Mouse (Mus musculus): ENCODE measurements around the gene Smchd1. TPM values are rescaled to one million over a fixed set of nuclear protein-coding genes. Genes with fewer than 3 reads are reported as not detected.

The Smchd1 gene
- total and polyA plus RNA-seq, 2 experiments from 2014 or later, result 33.9 to 42.2 TPM

- H3K4me2 ChIP-seq (ENCODE audit: low read depth, low read length), result no peak overlapping the region
- no peaks in the 10 kb centered on the region for H3K9me3 ChIP-seq (ENCODE audit: low read length)
- no peaks in the 10 kb centered on the region for H3K4me1 ChIP-seq (ENCODE audit: insufficient read depth, low read length)
- no peak overlapping the region for H3K4me3 ChIP-seq (ENCODE audit: low read length)
- TF ChIP-seq CTCF (IDR thresholded peaks at IDR 0.05; ENCODE audit: low read depth), result no peak
- no peaks in the 10 kb centered on the region for H3K27me3 ChIP-seq (ENCODE audit: insufficient read depth, low read length)
- H3K9ac ChIP-seq (replicated peaks; ENCODE audit: low read length), result no peak overlapping the region
- no peak for DNase-seq (ENCODE audit: low spot score)
- WGBS, result 76% methylated on average over 9 of the region's 9 CpGs
- no peaks in the 10 kb centered on the region for H3K36me3 ChIP-seq (ENCODE audit: insufficient read depth, low read length)
- no peak for ATAC-seq
- no peak overlapping the region for H3K27ac ChIP-seq
Observed at GRCm38 (mm10) chr17:71489703-71490461, 14.7 kb upstream of the Smchd1 start.

GRCm38 (mm10) chr17:71486231-71486851 lies 11.2 kb upstream of the Smchd1 start:
- no peak for TF ChIP-seq CTCF (IDR thresholded peaks at IDR 0.05; ENCODE audit: low read depth)
- no peaks in the 10 kb centered on the region for H3K9me3 ChIP-seq (ENCODE audit: low read length)
- peak overlapping the region; percentile 22; the same call in 1 of the 2 replicates for H3K27ac ChIP-seq
- no peak overlapping the region for H3K9ac ChIP-seq (replicated peaks; ENCODE audit: low read length)
- WGBS, result 47% methylated on average over 8 of the region's 8 CpGs
- 0 out of 2 replicates have a peak overlapping the region, but pooled peaks have one; percentile 31 for H3K4me2 ChIP-seq (ENCODE audit: low read depth, low read length)
- no peak overlapping the region for H3K4me3 ChIP-seq (ENCODE audit: low read length)
- DNase-seq (ENCODE audit: low spot score) (no peak), ATAC-seq (no peak)
- H3K4me1 ChIP-seq (ENCODE audit: insufficient read depth, low read length), result no peaks in the 10 kb centered on the region
- no peaks in the 10 kb centered on the region for H3K27me3 ChIP-seq (ENCODE audit: insufficient read depth, low read length)
- H3K36me3 ChIP-seq (ENCODE audit: insufficient read depth, low read length), result no peaks in the 10 kb centered on the region

GRCm38 (mm10) chr17:71485791-71486230 lies 10.7 kb upstream of the Smchd1 start:
- H3K27me3 ChIP-seq (ENCODE audit: insufficient read depth, low read length), result no peaks in the 10 kb centered on the region
- no peak for TF ChIP-seq CTCF (IDR thresholded peaks at IDR 0.05; ENCODE audit: low read depth)

GRCm38 (mm10) chr17:71484711-71485110 lies 9.6 kb upstream of the Smchd1 start:
- 94% methylated on average over 5 of the region's 5 CpGs for WGBS
- ATAC-seq (no peak), DNase-seq (ENCODE audit: low spot score) (no peak)
- no peak overlapping the region for H3K9ac ChIP-seq (replicated peaks; ENCODE audit: low read length)
- no peak overlapping the region for H3K27ac ChIP-seq
- H3K27me3 ChIP-seq (ENCODE audit: insufficient read depth, low read length), result no peaks in the 10 kb centered on the region
- H3K36me3 ChIP-seq (ENCODE audit: insufficient read depth, low read length), result no peaks in the 10 kb centered on the region
- H3K4me2 ChIP-seq (ENCODE audit: low read depth, low read length), result no peak overlapping the region
- TF ChIP-seq CTCF (IDR thresholded peaks at IDR 0.05; ENCODE audit: low read depth), result no peak
- H3K4me1 ChIP-seq (ENCODE audit: insufficient read depth, low read length), result no peaks in the 10 kb centered on the region
- no peaks in the 10 kb centered on the region for H3K9me3 ChIP-seq (ENCODE audit: low read length)
- H3K4me3 ChIP-seq (ENCODE audit: low read length), result no peak overlapping the region

More at GRCm38 (mm10) chr17:71485791-71486230, 10.7 kb upstream of the Smchd1 start:
- DNase-seq (ENCODE audit: low spot score), result no peak
- Histone ChIP-seq H3K4me1 (ENCODE audit: insufficient read depth, low read length) (no peaks in the 10 kb centered on the region), H3K36me3 (ENCODE audit: insufficient read depth, low read length) (no peaks in the 10 kb centered on the region), H3K9ac (replicated peaks; ENCODE audit: low read length) (no peak overlapping the region), H3K4me3 (ENCODE audit: low read length) (no peak overlapping the region), H3K4me2 (ENCODE audit: low read depth, low read length) (peak overlapping the region; percentile 31; the same call in 1 of the 2 replicates), H3K27ac (peak overlapping the region; percentile 22; the same call in 1 of the 2 replicates), H3K9me3 (ENCODE audit: low read length) (no peaks in the 10 kb centered on the region)
- ATAC-seq, result no peak
- WGBS, result 53% methylated on average over 12 of the region's 12 CpGs

GRCm38 (mm10) chr17:71483418-71484060 lies 8.4 kb upstream of the Smchd1 start:
- H3K4me2 ChIP-seq (ENCODE audit: low read depth, low read length), result no peak overlapping the region
- no peak for TF ChIP-seq CTCF (IDR thresholded peaks at IDR 0.05; ENCODE audit: low read depth)
- DNase-seq (ENCODE audit: low spot score), result no peak
- WGBS, result 90% methylated on average over 7 of the region's 7 CpGs
- no peaks in the 10 kb centered on the region for H3K27me3 ChIP-seq (ENCODE audit: insufficient read depth, low read length)
- ATAC-seq, result no peak
- no peak overlapping the region for H3K4me3 ChIP-seq (ENCODE audit: low read length)
- no peaks in the 10 kb centered on the region for H3K9me3 ChIP-seq (ENCODE audit: low read length)
- H3K9ac ChIP-seq (replicated peaks; ENCODE audit: low read length), result no peak overlapping the region
- no peaks in the 10 kb centered on the region for H3K36me3 ChIP-seq (ENCODE audit: insufficient read depth, low read length)
- no peaks in the 10 kb centered on the region for H3K4me1 ChIP-seq (ENCODE audit: insufficient read depth, low read length)
- no peak overlapping the region for H3K27ac ChIP-seq

- 74% methylated on average over 5 of the region's 5 CpGs for WGBS
- Histone ChIP-seq H3K27me3 (ENCODE audit: insufficient read depth, low read length) (no peaks in the 10 kb centered on the region), H3K4me2 (ENCODE audit: low read depth, low read length) (no peak overlapping the region), H3K27ac (no peak overlapping the region), H3K36me3 (ENCODE audit: insufficient read depth, low read length) (no peaks in the 10 kb centered on the region), H3K9ac (replicated peaks; ENCODE audit: low read length) (no peak overlapping the region), H3K4me3 (ENCODE audit: low read length) (no peak overlapping the region), H3K9me3 (ENCODE audit: low read length) (no peaks in the 10 kb centered on the region), H3K4me1 (ENCODE audit: insufficient read depth, low read length) (no peaks in the 10 kb centered on the region)
- DNase-seq (ENCODE audit: low spot score) (no peak), ATAC-seq (no peak)
- no peak for TF ChIP-seq CTCF (IDR thresholded peaks at IDR 0.05; ENCODE audit: low read depth)
Observed at GRCm38 (mm10) chr17:71479381-71479901, 4.3 kb upstream of the Smchd1 start.
